Mouse (Mus musculus): ENCODE measurements around the gene Bnip1. TPM values are rescaled to one million over a fixed set of nuclear protein-coding genes. Genes with fewer than 3 reads are reported as not detected.
A peak's percentile ranks its signal among the peaks of the same experiment; 100 is the strongest.

Bnip1 gene
- polyA plus RNA-seq, 1 experiment from 2014 or later: 54.8 TPM

DNA sequence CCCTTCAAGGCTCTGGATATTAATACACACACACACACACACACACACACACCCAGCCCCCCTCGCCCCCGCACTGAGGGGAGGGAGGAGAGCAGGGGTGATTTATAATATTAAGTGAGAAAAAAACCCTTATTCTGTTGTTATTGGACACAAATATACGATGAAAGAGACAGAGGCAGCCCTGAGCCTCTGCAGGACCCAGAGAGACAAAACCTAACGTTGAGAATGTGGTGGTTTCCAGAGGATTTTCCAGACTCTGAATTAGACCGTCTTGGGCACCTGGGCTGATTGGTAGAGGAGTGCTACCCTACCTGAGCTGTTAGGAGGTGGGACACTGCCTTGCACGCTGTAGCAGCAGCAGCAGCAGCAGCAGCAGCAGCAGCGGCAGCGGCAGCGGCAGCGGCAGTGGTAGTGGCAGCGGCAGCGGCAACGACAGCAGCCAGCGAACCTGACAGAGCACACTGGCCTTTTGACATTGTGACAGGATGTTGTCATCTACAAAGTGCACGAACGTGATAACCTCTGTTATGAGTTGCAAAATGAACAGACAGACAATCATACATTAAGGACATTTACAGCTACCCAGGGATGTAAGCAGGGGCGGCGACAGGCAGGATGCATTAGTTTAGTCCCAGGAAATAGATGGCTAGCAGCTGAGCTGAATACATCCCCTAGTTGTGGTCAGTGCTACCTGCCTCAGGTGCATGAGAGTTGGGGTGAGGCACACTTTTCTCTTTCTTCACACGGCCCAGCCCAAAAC, 56.1 kb downstream of the Bnip1 start:
- H3K4me3 ChIP-seq: no peak overlapping the region
- 1% methylated on average over 19 of the region's 19 CpGs for WGBS

DNA sequence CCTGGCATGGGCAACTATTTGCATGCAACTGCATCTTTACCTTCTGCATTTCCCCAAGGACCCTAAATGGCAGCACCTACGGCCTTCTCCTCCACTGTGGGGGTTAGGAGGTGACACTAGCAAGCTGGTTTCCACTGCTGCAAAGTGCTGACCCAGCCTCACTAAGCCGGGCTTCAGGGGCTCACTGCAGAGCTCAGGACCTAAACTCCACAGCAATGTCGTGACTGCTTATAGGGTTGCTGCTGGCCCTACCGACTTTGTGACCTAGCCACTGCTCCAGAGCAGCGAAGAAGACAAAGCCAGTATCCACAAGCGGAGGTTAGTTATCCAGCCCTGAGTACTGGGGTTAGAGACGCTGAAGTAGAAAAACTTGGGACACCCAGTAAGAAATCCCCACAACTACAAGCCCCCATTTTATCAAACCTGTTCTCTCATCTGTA, 56.7 kb downstream of the Bnip1 start:
- H3K4me3 ChIP-seq: no peak overlapping the region
- H3K4me1 ChIP-seq (replicated peaks): peaks cover 8% of the 10 kb centered on the region
- H3K9ac ChIP-seq: no peak overlapping the region
- no peaks in the 10 kb centered on the region for H3K9me3 ChIP-seq
- H3K4me2 ChIP-seq: no peak overlapping the region
- H3K36me3 ChIP-seq: no peaks in the 10 kb centered on the region
- H3K27me3 ChIP-seq: peaks cover 97% of the 10 kb centered on the region
- no peak overlapping the region for H3K27ac ChIP-seq (replicated peaks)
- 4% methylated on average over 7 of the region's 7 CpGs for WGBS
- no peak for ATAC-seq (ENCODE audit: low FRiP score, low read depth)

More for the DNA sequence above, 56.1 kb downstream of the Bnip1 start:
- no peaks in the 10 kb centered on the region for H3K9me3 ChIP-seq
- no peak overlapping the region for H3K9ac ChIP-seq
- H3K27ac ChIP-seq (replicated peaks): no peak overlapping the region
- no peak for ATAC-seq (ENCODE audit: low FRiP score, low read depth)
- peaks cover 92% of the 10 kb centered on the region for H3K27me3 ChIP-seq
- H3K36me3 ChIP-seq: no peaks in the 10 kb centered on the region
- H3K4me1 ChIP-seq (replicated peaks): peaks cover 8% of the 10 kb centered on the region
- no peak overlapping the region for H3K4me2 ChIP-seq

DNA sequence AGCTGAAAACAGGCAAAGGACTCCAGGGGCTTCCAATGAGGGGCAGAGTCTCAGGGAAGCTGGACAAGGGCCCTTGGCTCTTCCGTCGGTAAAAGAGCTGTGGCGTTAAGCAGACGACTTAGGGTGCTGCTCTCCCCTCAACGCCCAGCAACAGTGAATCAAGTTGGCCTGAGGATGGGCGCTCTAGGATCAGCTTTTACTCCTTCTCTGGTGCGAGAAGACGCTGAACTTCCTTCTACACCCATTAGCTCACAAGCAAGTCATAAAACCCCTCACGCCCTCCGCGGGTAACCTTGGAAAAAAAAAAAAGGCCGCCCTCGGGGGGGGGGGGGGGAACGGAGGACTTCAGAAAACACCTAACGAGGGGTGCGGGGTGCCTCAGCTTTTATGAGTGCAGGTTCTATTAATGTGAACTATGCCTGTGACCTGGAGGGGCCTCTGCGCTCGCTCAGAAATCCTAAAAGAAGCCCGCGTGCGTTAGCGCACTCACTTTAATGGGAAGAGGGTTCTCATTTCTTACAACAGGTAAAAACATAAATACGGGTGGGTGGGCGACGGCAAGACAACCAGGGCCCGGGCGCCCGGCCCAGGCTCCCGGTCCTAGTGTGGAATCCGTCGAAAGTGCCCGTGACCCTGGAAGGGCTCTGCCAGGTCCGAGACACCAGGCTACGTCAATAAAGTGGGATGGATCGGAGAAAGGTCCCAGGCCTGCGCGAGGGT, 57.5 kb downstream of the Bnip1 start:
- Histone ChIP-seq H3K4me3 (0 out of 2 replicates have a peak overlapping the region, but pooled peaks have one; percentile 23), H3K27ac (replicated peaks) (no peak overlapping the region), H3K9me3 (no peaks in the 10 kb centered on the region), H3K36me3 (no peaks in the 10 kb centered on the region), H3K4me2 (no peak overlapping the region), H3K4me1 (replicated peaks) (peaks cover 8% of the 10 kb centered on the region), H3K27me3 (peaks cover 96% of the 10 kb centered on the region), H3K9ac (no peak overlapping the region)
- WGBS: under 1% methylated on average over 37 of the region's 37 CpGs
- no peak for ATAC-seq (ENCODE audit: low FRiP score, low read depth)

DNA sequence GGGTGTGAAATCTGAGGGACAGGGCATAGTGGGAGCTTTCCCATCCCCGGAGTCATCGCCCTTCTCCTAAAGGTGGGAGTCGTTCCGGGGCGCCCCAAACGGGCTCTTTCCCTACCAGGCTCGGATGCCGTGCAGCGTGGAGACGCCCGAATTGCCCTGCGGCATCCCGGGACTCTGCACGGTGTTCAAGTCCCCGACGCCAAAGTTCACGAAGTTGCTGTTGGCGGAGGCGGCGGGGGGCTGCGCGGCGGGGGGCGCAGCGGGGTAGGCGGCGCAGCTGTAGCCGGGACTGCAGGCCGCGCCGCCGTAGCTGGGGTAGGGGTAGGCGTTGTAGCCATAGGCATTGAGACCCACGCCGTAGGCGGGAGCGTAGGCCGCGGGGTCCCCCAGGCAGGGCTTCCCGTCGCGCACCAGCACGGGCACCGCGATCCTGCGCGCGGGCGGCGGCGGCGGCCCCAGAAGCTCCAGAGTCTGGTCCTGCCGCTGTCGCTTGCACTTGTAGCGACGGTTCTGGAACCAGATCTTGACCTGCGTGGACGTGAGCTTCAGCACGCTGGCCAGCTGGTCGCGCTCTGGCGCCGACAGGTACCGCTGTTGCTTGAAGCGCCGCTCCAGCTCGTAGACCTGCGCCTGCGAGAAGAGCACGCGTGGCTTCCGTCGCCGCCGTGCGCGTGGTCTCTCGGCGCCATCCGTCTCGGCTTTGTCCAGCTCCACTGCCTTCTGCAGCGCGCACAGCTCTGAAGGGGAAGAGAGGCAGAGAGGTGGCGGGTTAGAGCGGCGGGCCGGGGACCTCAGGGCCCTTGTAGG, 58.2 kb downstream of the Bnip1 start:
- Histone ChIP-seq H3K9ac (no peak overlapping the region), H3K36me3 (no peaks in the 10 kb centered on the region), H3K4me3 (peak overlapping the region; percentile 23), H3K27ac (replicated peaks) (no peak overlapping the region), H3K9me3 (no peaks in the 10 kb centered on the region), H3K27me3 (peaks cover 94% of the 10 kb centered on the region), H3K4me2 (peak overlapping the region; percentile 40), H3K4me1 (replicated peaks) (peaks cover 9% of the 10 kb centered on the region)
- no peak for ATAC-seq (ENCODE audit: low FRiP score, low read depth)
- WGBS: under 1% methylated on average over 86 of the region's 87 CpGs

DNA sequence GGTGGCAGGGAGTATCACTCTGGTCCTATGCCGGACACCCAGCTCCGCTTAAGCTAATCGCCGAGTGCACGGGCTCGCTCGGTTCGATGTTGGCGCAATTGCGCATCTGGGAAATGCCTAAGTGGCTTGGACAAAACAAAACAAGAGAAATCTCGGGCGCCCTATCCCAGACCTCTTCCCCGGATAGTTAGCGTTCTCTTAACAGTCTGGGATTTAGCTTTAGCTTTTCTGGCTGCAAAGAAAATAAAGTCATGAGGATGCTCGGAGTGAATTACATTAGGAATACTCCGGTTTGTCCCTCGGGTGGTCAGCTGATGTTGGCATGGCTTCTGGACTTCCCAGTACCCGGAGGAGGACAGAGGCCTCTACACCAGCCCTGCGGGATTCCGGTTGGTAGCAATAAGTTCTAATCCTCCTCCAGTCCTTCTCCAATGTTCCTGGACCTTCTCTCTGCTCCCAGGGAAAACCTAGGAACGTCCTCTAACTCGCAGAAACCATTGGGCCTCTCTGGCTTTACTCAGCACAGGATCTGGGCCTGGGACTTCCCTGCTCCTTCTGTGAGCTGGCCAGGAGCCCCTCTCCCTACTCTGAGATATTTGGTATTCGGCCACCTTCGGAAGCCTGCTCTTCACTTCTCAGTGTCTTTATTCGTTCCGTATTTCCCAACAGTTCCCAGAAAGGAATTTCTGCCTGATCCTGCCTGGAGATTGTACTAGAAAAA, 59.0 kb downstream of the Bnip1 start:
- H3K9me3 ChIP-seq: no peaks in the 10 kb centered on the region
- peaks cover 15% of the 10 kb centered on the region for H3K4me1 ChIP-seq (replicated peaks)
- peak overlapping the region; percentile 23 for H3K4me3 ChIP-seq
- H3K4me2 ChIP-seq: peak overlapping the region; percentile 40
- no peak overlapping the region for H3K27ac ChIP-seq (replicated peaks)
- no peak for ATAC-seq (ENCODE audit: low FRiP score, low read depth)
- 1% methylated on average over 26 of the region's 26 CpGs for WGBS
- no peaks in the 10 kb centered on the region for H3K36me3 ChIP-seq
- peaks cover 93% of the 10 kb centered on the region for H3K27me3 ChIP-seq
- H3K9ac ChIP-seq: no peak overlapping the region

DNA sequence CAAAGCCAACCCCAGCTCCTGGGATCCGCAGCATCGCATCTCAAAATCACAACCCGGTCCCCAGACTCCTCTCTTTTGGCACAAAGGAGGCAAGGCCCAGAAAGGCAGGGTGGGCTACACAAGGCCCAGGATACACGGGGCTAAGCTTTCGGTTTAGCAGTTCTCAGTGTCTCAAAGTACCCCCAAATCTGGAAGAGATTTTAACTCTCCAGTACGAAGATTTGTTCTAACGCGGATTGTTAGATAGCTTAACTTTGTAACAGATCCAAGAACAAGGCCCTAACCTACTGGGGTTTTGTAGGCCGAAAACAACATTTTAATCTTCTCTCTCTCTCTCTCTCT, 59.5 kb downstream of the Bnip1 start:
- Histone ChIP-seq H3K4me3 (no peak overlapping the region), H3K9ac (no peak overlapping the region), H3K4me1 (replicated peaks) (peaks cover 15% of the 10 kb centered on the region), H3K9me3 (no peaks in the 10 kb centered on the region), H3K27me3 (peaks cover 93% of the 10 kb centered on the region), H3K36me3 (no peaks in the 10 kb centered on the region), H3K4me2 (no peak overlapping the region), H3K27ac (replicated peaks) (no peak overlapping the region)
- WGBS: 4% methylated on average over 9 of the region's 9 CpGs
- ATAC-seq (ENCODE audit: low FRiP score, low read depth): no peak

DNA sequence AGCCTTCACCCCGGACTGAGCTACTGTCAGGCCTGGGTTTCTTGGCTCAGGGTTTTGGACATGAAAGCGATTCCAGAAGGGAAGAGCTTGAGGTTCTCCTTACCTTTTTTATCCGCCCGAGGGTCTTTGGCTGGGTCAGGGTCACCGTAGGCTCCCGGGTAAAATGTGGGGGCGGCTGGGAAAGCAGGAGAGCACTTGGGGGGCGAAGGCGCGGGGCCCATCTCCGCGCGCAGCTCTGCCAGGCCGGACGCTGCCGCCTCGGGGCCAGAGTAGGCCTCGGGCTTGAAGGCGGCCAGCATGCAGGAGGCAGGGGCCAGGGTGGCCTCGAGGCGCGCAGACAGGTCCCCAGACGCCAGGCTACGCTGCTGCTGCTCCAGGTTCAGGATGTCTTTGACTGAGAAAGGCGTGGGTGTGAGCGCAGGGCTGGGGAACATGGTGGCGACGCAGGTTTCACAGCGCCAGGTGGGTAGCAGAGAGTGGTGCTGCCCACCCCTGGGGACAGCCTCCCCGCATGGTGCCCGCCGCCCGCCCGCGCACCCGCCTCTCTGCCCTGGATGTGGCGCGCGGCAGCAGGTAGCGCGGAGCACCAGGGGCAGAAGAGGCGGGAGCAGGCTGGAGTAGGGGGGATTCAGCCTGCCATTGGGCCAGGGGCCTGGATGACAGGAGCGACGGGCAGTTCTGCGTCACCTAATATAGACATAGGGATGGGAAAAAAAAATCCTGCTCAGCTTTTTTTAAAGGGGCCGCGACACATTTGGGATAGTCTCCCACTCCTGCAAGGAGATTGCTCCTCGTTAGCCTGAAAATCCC, 60.3 kb downstream of the Bnip1 start:
- H3K4me2 ChIP-seq: no peak overlapping the region
- no peak overlapping the region for H3K9ac ChIP-seq
- H3K36me3 ChIP-seq: no peaks in the 10 kb centered on the region
- H3K27ac ChIP-seq (replicated peaks): no peak overlapping the region
- H3K4me1 ChIP-seq (replicated peaks): peaks cover 15% of the 10 kb centered on the region
- 1% methylated on average over 47 of the region's 48 CpGs for WGBS
- no peak for ATAC-seq (ENCODE audit: low FRiP score, low read depth)
- peaks cover 92% of the 10 kb centered on the region for H3K27me3 ChIP-seq
- H3K9me3 ChIP-seq: no peaks in the 10 kb centered on the region
- no peak overlapping the region for H3K4me3 ChIP-seq

DNA sequence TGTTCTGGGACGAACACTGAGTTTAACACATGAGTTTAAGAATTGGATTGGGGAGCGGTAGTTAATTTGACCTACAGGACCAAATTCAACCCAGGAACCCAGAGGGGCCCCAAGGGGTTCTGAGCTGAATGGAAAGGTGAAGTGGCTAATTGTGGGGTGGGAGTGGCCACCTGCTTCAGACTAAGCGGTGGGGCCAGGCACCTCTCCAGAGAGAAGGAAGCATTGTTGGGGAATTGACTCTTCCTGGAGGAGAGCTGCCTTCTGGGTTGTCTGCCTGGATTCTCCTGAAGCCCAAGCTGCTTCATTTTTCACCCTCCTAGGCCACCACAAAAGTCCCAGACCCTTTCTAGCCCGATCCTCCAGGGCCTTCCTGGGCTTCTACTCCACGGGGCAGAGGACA, 61.1 kb downstream of the Bnip1 start:
- no peak for ATAC-seq (ENCODE audit: low FRiP score, low read depth)
- no peak overlapping the region for H3K4me3 ChIP-seq
- H3K27ac ChIP-seq (replicated peaks): no peak overlapping the region
- H3K4me1 ChIP-seq (replicated peaks): peaks cover 15% of the 10 kb centered on the region
- H3K9ac ChIP-seq: no peak overlapping the region
- no peak overlapping the region for H3K4me2 ChIP-seq
- no peaks in the 10 kb centered on the region for H3K9me3 ChIP-seq
- H3K27me3 ChIP-seq: peaks cover 89% of the 10 kb centered on the region
- WGBS: 4% methylated on average over 5 of the region's 5 CpGs
- H3K36me3 ChIP-seq: no peaks in the 10 kb centered on the region

Other genes with a start within 250 kb of the Bnip1 start
- gene Ergic1, start 219.6 kb upstream of the Bnip1 start, polyA plus RNA-seq (2015; fragmentation: Nextera tagmentation; extraction: Ambion mirVana): 91.3 and 97.3 TPM in 2 replicates
- 27.7 and 34.6 TPM in 2 replicates for gene Dusp1, start 218.9 kb upstream of the Bnip1 start, polyA plus RNA-seq (2015; fragmentation: Nextera tagmentation; extraction: Ambion mirVana)
- gene Atp6v0e, start 117.8 kb upstream of the Bnip1 start, polyA plus RNA-seq (2015; fragmentation: Nextera tagmentation; extraction: Ambion mirVana): 95.2 and 104 TPM in 2 replicates
- gene Crebrf, start 65.4 kb upstream of the Bnip1 start, polyA plus RNA-seq (2015; fragmentation: Nextera tagmentation; extraction: Ambion mirVana): 11.5 and 12.4 TPM in 2 replicates
- 0.09 TPM in 1 of 2 replicates, not detected in the other for gene Nkx2-5, start 63.9 kb downstream of the Bnip1 start, polyA plus RNA-seq (2015; fragmentation: Nextera tagmentation; extraction: Ambion mirVana)
- 3.4 and 3.7 TPM in 2 replicates for gene Kifc5b, start 136.0 kb downstream of the Bnip1 start, polyA plus RNA-seq (2015; fragmentation: Nextera tagmentation; extraction: Ambion mirVana)
- 32.3 and 34.7 TPM in 2 replicates for gene Phf1, start 152.0 kb downstream of the Bnip1 start, polyA plus RNA-seq (2015; fragmentation: Nextera tagmentation; extraction: Ambion mirVana)
- gene Cuta, start 158.5 kb downstream of the Bnip1 start, polyA plus RNA-seq (2015; fragmentation: Nextera tagmentation; extraction: Ambion mirVana): 134 and 138 TPM in 2 replicates
- 4.7 and 5.1 TPM in 2 replicates for gene Syngap1, start 160.2 kb downstream of the Bnip1 start, polyA plus RNA-seq (2015; fragmentation: Nextera tagmentation; extraction: Ambion mirVana)
- 14.6 and 14.7 TPM in 2 replicates for gene Zbtb9, start 192.1 kb downstream of the Bnip1 start, polyA plus RNA-seq (2015; fragmentation: Nextera tagmentation; extraction: Ambion mirVana)
- gene Bak1, start 247.9 kb downstream of the Bnip1 start, polyA plus RNA-seq (2015; fragmentation: Nextera tagmentation; extraction: Ambion mirVana): 4.1 and 4.5 TPM in 2 replicates